Mouse (Mus musculus): ENCODE results near the gene Cox20.

DNA sequence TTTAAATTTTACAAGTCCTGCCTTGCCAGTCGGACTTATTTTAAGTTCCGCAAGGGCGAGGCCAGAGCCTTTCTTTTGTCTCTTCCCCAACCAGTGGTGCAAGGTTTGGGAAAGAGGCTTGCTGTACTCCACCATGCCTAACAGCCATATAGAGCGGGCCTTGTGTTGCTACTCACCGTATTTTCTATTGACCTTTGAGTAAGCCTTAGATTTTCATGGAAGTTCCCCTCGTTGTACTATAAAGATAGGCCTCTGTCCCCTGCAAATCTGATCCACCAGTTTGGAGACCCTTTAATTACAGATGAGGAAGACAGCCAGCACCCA, 19.4 kb downstream of the Cox20 start:
- TF ChIP-seq ZNF384 (IDR thresholded peaks at IDR 0.05; ENCODE audit: low read depth, low read length), result no peak
- TF ChIP-seq CTCF (conservative IDR thresholded peaks at IDR 0.05 in 1 of 2, IDR thresholded peaks at IDR 0.05 in 1 of 2; ENCODE audit: low read depth in 2 of 2, low read length in 2 of 2), result no peak
- no peak for TF ChIP-seq POLR2A (IDR thresholded peaks at IDR 0.05; ENCODE audit: low read depth, low read length)
- no peak for TF ChIP-seq TBP (conservative IDR thresholded peaks at IDR 0.05; ENCODE audit: low read depth, low read length)
- no peak for TF ChIP-seq JUND (conservative IDR thresholded peaks at IDR 0.05; ENCODE audit: low read depth, low read length)
- TF ChIP-seq USF1 (IDR thresholded peaks at IDR 0.05; ENCODE audit: low read depth, low read length), result no peak
- TF ChIP-seq SIN3A (IDR thresholded peaks at IDR 0.05; ENCODE audit: low read length), result no peak
- no peak for TF ChIP-seq MAX (IDR thresholded peaks at IDR 0.05; ENCODE audit: low read length)
- no peak for TF ChIP-seq SMC3 (IDR thresholded peaks at IDR 0.05; ENCODE audit: low read depth, low read length)

Data from CH12.LX (cell line).